Mouse (Mus musculus) small intestine, adult 2 months (tissue): Measurements from ENCODE around the gene Mylpf.

Source experiments
- CTCF ChIP-seq: fragments of 200-500 bp; IDR thresholded peaks from 2 replicates; pipeline ENCODE4 v1.5.1; 2012; ENCODE audit warnings: low read depth, mild to moderate bottlenecking, control low read depth, inconsistent platforms, low read length, moderate library complexity, mixed read lengths; ENCODE audit not compliant: insufficient replicate concordance, insufficient read length; ENCODE audit errors: extremely low read depth
- POLR2A ChIP-seq: fragments of 200-500 bp; IDR thresholded peaks from 2 replicates; pipeline ENCODE4 v1.6.1; 2012; ENCODE audit warnings: low read depth, mild to moderate bottlenecking, control low read depth, inconsistent platforms, low read length, moderate library complexity

GRCm38 (mm10) chr7:127212432-127213250 lies 4.0 kb downstream of the Mylpf start:
- TF ChIP-seq POLR2A (no peak), CTCF (no peak)
